Mouse (Mus musculus): Measurements from ENCODE around the gene Rps29. TPM values are rescaled to one million over a fixed set of nuclear protein-coding genes. Genes with fewer than 3 reads are reported as not detected.

Rps29 gene
- 1,000 to 10,000 TPM; 2,056 to 4,231 (median 2,807) TPM for polyA plus RNA-seq (2017; shearing (Covaris generic))

GRCm38 (mm10) chr12:69158765-69159577 lies at the start of gene Rps29:
Rps29 (minus strand) TSS chr12:69159186.
- peak; percentile 92 for ATAC-seq

GRCm38 (mm10) chr12:69208520-69208919 lies 49.5 kb upstream of the Rps29 start:
- ATAC-seq = no peak

- no peak for ATAC-seq
Measured at GRCm38 (mm10) chr12:69207926-69208325, 48.9 kb upstream of the Rps29 start.

- no peak for ATAC-seq
Measured at GRCm38 (mm10) chr12:69207396-69207795, 48.4 kb upstream of the Rps29 start.

- no peak for ATAC-seq
Measured at GRCm38 (mm10) chr12:69204052-69204833, 45.3 kb upstream of the Rps29 start, which contains the start of gene Gm49384. Gm49384 (minus strand) TSS chr12:69204267.

GRCm38 (mm10) chr12:69198985-69199384 lies 40.0 kb upstream of the Rps29 start:
- no peak for ATAC-seq

GRCm38 (mm10) chr12:69198164-69198535 lies 39.2 kb upstream of the Rps29 start, which contains the start of gene Dnaaf2:
Dnaaf2 (minus strand) TSS chr12:69198429.
- peak; percentile 4 for ATAC-seq

GRCm38 (mm10) chr12:69197378-69198163 lies 38.6 kb upstream of the Rps29 start:
- ATAC-seq = peak; percentile 69

- peak; percentile 70 for ATAC-seq
Measured at GRCm38 (mm10) chr12:69196444-69197377, 37.7 kb upstream of the Rps29 start, which contains the start of gene Gm49383. Gm49383 (minus strand) TSS chr12:69197104.

- ATAC-seq = no peak
Measured at GRCm38 (mm10) chr12:69192637-69193036, 33.7 kb upstream of the Rps29 start.

GRCm38 (mm10) chr12:69191396-69191795 lies 32.4 kb upstream of the Rps29 start:
- ATAC-seq = no peak

- peak; percentile 58 for ATAC-seq
Measured at GRCm38 (mm10) chr12:69190522-69190921, 31.5 kb upstream of the Rps29 start.

GRCm38 (mm10) chr12:69190074-69190473 lies 31.1 kb upstream of the Rps29 start:
- no peak for ATAC-seq

- no peak for ATAC-seq
Measured at GRCm38 (mm10) chr12:69186811-69187471, 28.0 kb upstream of the Rps29 start.

- no peak for ATAC-seq
Measured at GRCm38 (mm10) chr12:69185371-69185770, 26.4 kb upstream of the Rps29 start.

- peak; percentile 32 for ATAC-seq
Measured at GRCm38 (mm10) chr12:69184342-69185295, 25.6 kb upstream of the Rps29 start.

GRCm38 (mm10) chr12:69183583-69184308 lies 24.8 kb upstream of the Rps29 start, which contains the start of the genes Rpl36al and Mgat2:
Rpl36al (minus strand) TSS chr12:69184083.
Mgat2 (plus strand) TSS chr12:69184157.
- ATAC-seq = peak; percentile 97

GRCm38 (mm10) chr12:69181800-69182199 lies 22.8 kb upstream of the Rps29 start:
- ATAC-seq = no peak

GRCm38 (mm10) chr12:69179371-69179770 lies 20.4 kb upstream of the Rps29 start:
- ATAC-seq = no peak

Data from inflammation-experienced regulatory T-cells, adult 6 months (primary cell).